Mouse (Mus musculus): Measurements from ENCODE around the gene B3gnt8. TPM values are rescaled to one million over a fixed set of nuclear protein-coding genes. Genes with fewer than 3 reads are reported as not detected.

Gene B3gnt8
- polyA plus RNA-seq (2014; fragmentation: Illumina TruSeq; extraction: RNeasy Lipid Tissue Mini Kit (QIAGEN cat#74804)) = 0.51 TPM

DNA sequence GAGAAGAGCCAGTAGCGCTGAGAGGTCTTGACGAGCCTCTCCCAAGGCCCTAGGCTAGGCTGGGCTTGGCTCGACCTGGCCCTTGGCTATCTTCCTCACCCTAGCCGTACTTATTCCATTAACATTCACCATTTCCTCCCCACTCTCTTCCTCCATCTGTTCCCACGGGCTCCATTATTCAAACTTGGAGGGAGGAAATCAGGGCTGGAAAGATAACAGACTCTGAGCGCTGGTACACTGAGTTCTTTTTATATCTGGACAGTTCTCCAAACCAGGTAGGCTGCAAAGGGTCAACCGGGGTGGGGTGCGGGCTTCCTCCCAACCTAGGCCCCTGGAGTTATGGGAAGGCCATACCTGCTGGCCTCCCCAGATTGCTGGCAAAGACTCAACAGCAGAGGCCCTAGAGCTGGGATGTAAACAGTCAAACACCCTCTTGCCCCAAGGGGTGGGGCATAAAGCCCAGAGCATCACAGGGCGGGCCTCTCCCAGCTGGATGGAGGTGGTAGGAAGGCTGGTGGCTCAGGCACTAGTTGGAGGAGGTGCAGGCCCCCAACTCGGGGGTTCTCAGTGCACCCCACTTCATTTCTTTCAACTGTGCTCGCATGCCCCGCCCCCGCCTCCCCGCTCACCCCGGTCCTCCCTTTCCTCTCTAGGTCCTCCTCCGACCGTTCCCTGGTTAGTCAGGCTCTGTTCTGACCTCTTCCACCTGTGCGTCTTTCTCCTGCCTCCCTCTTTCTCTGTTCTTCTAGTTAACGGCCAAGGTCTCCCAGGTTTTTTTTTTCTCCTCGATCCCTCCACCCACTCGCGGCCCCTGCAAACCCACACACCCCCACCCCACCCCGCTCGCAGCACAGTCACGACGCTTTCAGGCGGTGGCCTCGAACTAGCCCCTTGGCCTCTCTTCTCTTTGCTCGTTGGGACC lies at the start of gene B3gnt8:
Gene B3gnt8, plus strand, starts transcription at position 146 of the 922 bp plus-strand sequence.

DNA sequence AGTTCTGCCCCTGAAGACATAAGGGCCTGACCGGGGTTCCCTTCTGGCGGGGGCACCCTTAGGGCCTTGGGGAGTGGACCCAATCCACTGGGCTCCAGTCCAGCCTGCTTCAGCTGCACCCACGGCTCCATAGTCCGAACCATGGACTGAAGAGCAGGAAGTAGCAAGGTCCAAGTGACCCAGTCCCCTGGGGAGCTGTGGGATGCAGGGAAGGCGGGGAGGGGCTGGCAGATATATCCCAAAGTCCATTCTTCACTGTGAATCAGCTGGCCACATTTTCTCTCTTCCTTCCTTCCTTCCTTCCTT lies 10.8 kb upstream of the B3gnt8 start, which contains the start of gene Erich4:
Gene Erich4, minus strand, starts transcription at position 187 of the 306 bp plus-strand sequence.

DNA sequence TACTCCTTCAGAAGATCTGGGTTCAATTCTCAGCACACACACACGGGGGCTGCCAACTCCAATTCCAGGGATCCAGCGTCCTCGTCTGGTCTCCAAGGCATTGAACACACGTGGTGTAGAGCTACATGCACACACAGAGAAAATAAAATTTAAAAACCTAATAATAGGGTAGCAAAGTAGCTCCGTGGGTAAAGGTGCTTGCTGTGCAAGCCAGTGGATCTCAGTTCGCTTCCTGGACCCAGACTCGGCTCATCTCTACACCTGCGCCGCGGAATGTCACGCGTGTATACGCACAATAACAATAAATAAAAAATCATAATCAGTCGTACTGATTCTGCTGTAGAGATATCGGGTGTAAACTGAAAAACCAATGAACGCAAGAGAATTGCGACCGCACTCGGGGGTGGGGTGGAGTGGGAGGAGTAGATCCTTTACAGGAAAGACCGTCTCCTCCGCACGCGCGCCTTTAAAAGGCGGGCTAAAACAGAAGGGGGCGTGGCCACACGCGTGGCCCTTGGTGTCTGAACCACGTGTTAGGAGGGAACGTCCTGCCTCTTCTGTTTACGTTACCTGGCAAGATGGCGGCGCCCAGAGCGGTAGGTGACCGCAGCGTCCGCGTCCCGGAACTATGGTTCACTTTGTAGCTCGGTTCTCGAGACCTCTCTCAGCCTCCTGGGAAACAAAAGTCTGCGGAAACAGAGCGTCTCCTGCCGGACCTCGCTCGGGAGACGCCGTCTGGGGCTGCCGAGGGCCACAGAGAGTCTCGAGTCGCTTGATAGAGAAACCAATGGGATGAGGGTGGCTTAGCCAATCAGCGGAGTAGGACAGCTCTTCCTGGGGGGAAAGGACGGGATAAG lies 7.4 kb upstream of the B3gnt8 start, which contains the start of gene Dmac2:
Gene Dmac2, plus strand, starts transcription at position 550 of the 857 bp plus-strand sequence.

GRCm38 (mm10) chr7:25658657-25659472 lies 32.4 kb downstream of the B3gnt8 start, which contains the start of the genes Bckdha and Exosc5:
Bckdha (minus strand) TSS chr7:25658981.
Exosc5 (plus strand) TSS chr7:25659164.

GRCm38 (mm10) chr7:25674719-25675300 lies 48.4 kb downstream of the B3gnt8 start, which contains the start of gene Tmem91:
Tmem91 (minus strand) TSS chr7:25675166.

DNA sequence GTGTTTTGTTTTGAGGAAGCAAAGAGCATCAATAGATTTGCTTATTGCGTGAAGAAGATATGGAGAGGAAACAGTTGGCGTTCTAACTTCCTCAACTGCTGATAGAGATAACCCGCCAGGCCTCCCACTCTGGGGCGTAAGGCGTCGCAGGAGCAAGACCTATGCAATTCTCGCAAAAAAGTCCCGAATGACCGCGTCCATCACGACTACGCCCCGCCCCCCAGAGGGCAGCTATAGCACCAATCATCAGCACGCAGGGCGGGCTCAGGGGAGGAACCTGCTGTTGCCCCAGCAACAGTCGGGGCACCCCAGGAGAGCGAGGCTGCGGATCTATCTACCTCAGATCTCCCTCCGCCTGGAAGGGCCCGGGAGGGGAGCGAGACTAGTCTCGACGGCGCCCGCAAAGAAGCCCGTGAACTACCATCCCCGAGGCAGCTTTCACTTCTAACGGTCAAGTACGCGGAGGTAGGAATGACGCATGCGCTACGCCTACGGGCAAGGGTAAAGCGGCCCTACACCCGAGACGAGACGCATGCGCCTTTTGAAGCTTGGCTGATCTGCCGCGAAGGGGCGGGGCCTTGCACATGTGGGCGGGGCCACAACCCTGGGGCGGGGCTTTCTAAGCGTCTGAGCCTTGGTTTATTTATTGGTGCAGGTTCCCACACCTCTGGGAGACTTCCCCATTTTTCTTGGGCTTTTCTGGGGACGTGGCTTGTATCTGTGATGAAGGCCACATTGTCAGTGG lies 54.2 kb downstream of the B3gnt8 start, which contains the start of gene B9d2:
Gene B9d2, plus strand, starts transcription at position 267 of the 745 bp plus-strand sequence.

Other genes with a start within 250 kb of the B3gnt8 start
- 1.00 TPM for gene Lipe, start 227.9 kb upstream of the B3gnt8 start, polyA plus RNA-seq (2014; fragmentation: Illumina TruSeq; extraction: RNeasy Lipid Tissue Mini Kit (QIAGEN cat#74804))
- gene Cxcl17, start 213.8 kb upstream of the B3gnt8 start, polyA plus RNA-seq (2014; fragmentation: Illumina TruSeq; extraction: RNeasy Lipid Tissue Mini Kit (QIAGEN cat#74804)) = not detected
- gene Ceacam1, start 149.1 kb upstream of the B3gnt8 start, polyA plus RNA-seq (2014; fragmentation: Illumina TruSeq; extraction: RNeasy Lipid Tissue Mini Kit (QIAGEN cat#74804)) = 8.6 TPM
- gene Ceacam2, start 86.8 kb upstream of the B3gnt8 start, polyA plus RNA-seq (2014; fragmentation: Illumina TruSeq; extraction: RNeasy Lipid Tissue Mini Kit (QIAGEN cat#74804)) = 0.31 TPM
- gene Erich4, start 10.8 kb upstream of the B3gnt8 start, polyA plus RNA-seq (2014; fragmentation: Illumina TruSeq; extraction: RNeasy Lipid Tissue Mini Kit (QIAGEN cat#74804)) = not detected
- gene Dmac2, start 7.2 kb upstream of the B3gnt8 start, polyA plus RNA-seq (2014; fragmentation: Illumina TruSeq; extraction: RNeasy Lipid Tissue Mini Kit (QIAGEN cat#74804)) = 9.7 TPM
- gene Bckdha, start 32.3 kb downstream of the B3gnt8 start, polyA plus RNA-seq (2014; fragmentation: Illumina TruSeq; extraction: RNeasy Lipid Tissue Mini Kit (QIAGEN cat#74804)) = not detected
- gene Exosc5, start 32.5 kb downstream of the B3gnt8 start, polyA plus RNA-seq (2014; fragmentation: Illumina TruSeq; extraction: RNeasy Lipid Tissue Mini Kit (QIAGEN cat#74804)) = 0.60 TPM
- not detected for gene Tmem91, start 48.5 kb downstream of the B3gnt8 start, polyA plus RNA-seq (2014; fragmentation: Illumina TruSeq; extraction: RNeasy Lipid Tissue Mini Kit (QIAGEN cat#74804))
- not detected for gene B9d2, start 54.1 kb downstream of the B3gnt8 start, polyA plus RNA-seq (2014; fragmentation: Illumina TruSeq; extraction: RNeasy Lipid Tissue Mini Kit (QIAGEN cat#74804))
- 0.74 TPM for gene Tgfb1, start 60.3 kb downstream of the B3gnt8 start, polyA plus RNA-seq (2014; fragmentation: Illumina TruSeq; extraction: RNeasy Lipid Tissue Mini Kit (QIAGEN cat#74804))
- gene Ccdc97, start 92.4 kb downstream of the B3gnt8 start, polyA plus RNA-seq (2014; fragmentation: Illumina TruSeq; extraction: RNeasy Lipid Tissue Mini Kit (QIAGEN cat#74804)) = 1.5 TPM
- gene Hnrnpul1, start 128.1 kb downstream of the B3gnt8 start, polyA plus RNA-seq (2014; fragmentation: Illumina TruSeq; extraction: RNeasy Lipid Tissue Mini Kit (QIAGEN cat#74804)) = 65.2 TPM
- 127 TPM for gene Axl, start 162.1 kb downstream of the B3gnt8 start, polyA plus RNA-seq (2014; fragmentation: Illumina TruSeq; extraction: RNeasy Lipid Tissue Mini Kit (QIAGEN cat#74804))
- 3.5 TPM for gene Cyp2s1, start 190.3 kb downstream of the B3gnt8 start, polyA plus RNA-seq (2014; fragmentation: Illumina TruSeq; extraction: RNeasy Lipid Tissue Mini Kit (QIAGEN cat#74804))